24 mouse cellular contexts compared by ENCODE assay signal in genomic region chr14:60830096-60830495, GRCm38 (mm10).
"Had no signal": no experiment of that assay in that cellular context is flagged by ENCODE, and none has a peak within 500 bp of the region (broad histone marks: within the 10 kb centered on the region; RNA-seq: fewer than 3 reads in every experiment).

No protein-coding gene starts in this region.

- H3K9ac ChIP-seq: limb, embryonic 13.5 days; liver, embryonic 14.5 days; liver, postnatal 0 days; lung, embryonic 14.5 days; midbrain, embryonic 13.5 days; neural tube, embryonic 13.5 days; stomach, embryonic 15.5 days had no signal

- ATAC-seq: intestine, postnatal 0 days; liver, postnatal 0 days; lung, postnatal 0 days; midbrain, embryonic 13.5 days; midbrain, embryonic 16.5 days had no signal

- H3K4me2 ChIP-seq: limb, embryonic 13.5 days; lung, embryonic 14.5 days; midbrain, embryonic 13.5 days; neural tube, embryonic 13.5 days; stomach, embryonic 15.5 days had no signal

- H3K27me3 ChIP-seq: limb, embryonic 13.5 days; megakaryocyte, embryonic 14.5 days; midbrain, embryonic 13.5 days; neural tube, embryonic 13.5 days; stomach, embryonic 15.5 days had no signal

- H3K27ac ChIP-seq: kidney, postnatal 0 days; layer of hippocampus, adult 2 months; limb, embryonic 10.5 days; limb, embryonic 13.5 days; liver, embryonic 14.5 days; macrophage; midbrain, embryonic 10.5 days; midbrain, embryonic 13.5 days; neural tube, embryonic 13.5 days; stomach, embryonic 15.5 days had no signal

- H3K4me1 ChIP-seq: limb, embryonic 10.5 days; limb, embryonic 13.5 days; megakaryocyte, embryonic 14.5 days; midbrain, embryonic 10.5 days; midbrain, embryonic 13.5 days; neural tube, embryonic 13.5 days; stomach, embryonic 15.5 days had no signal

- H3K4me3 ChIP-seq: layer of hippocampus, adult 2 months; limb, embryonic 10.5 days; limb, embryonic 13.5 days; megakaryocyte, embryonic 14.5 days; midbrain, embryonic 10.5 days; midbrain, embryonic 13.5 days; myocyte; neural tube, embryonic 13.5 days; stomach, embryonic 15.5 days had no signal

- H3K9me3 ChIP-seq: limb, embryonic 10.5 days; stomach, embryonic 15.5 days had no signal

- DNase-seq: kidney, adult 2 months; kidney, postnatal 25 days; liver; liver, postnatal 0 days; lung, embryonic 14.5 days; retina, postnatal 1 day; right cerebral cortex, postnatal 25 days; spleen, adult 18-20 months; thymus, postnatal 25 days had no signal
